Mouse (Mus musculus) spleen, postnatal 4 days (tissue): ENCODE data around the gene Tmem144.

Source experiments
- DNase-seq, 2 experiments: peaks; one replicate each; pipeline ENCODE4 v3.0.0; 2022; ENCODE audit warnings: low spot score in 2 of 2

Tmem144 gene

DNA sequence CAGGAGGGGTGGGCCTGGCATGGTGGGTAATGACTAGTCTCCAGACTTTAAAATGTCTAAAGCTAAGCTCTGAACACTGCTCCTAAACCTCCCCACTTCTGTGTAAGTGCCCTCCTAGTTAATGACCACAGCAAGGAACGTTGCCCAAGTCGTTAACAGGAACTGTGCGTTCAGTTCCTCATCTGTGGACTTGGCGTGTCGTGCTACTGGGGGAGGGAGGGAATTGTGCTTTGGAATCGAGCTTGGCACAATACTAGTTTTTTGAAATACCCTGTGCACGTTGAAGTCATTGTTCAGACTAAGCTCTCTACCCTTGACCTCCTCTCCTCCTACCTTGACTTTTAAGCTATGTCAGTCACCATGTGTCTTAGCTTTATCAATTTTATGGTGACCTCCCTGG lies 12.3 kb upstream of the Tmem144 start:
- DNase-seq, result no peak

DNA sequence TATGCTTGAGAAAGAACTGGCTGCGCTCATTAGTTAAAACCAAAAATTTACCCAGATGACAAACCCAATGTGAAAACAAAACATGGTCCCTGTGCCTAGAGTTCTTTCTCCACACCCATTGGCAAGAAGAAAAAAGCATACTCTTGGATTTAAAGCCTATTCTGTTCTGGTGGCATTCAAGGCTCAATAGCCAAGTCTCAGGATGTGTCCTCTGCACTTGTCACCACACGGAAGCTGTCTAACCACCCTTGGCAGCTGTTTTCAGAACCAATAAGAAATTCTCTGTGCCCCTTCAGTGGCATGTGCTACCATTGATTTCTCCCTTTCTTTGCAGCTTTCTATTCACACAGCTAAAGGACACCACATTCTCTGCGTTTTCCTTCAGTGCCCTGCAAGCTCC lies 5.6 kb upstream of the Tmem144 start:
- no peak for DNase-seq

DNA sequence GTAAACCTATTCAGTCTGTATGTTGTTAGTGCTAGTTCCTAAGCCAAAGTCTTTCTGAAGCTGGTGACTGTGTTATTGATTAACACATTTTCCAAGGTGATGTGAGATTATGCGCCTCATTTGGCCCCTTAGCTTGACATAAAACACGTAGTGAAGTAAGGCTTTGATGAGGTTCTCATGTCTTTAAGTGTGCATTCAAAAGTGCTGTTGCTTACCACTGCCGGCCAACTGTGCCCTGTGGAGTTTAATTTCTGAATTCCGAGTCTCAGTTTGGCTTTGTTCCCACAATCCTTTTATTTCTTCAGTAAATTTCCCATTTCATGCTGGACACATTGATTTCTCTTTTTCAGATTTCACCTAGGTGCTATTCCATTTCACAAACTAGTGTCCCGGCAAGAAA lies 5.2 kb upstream of the Tmem144 start:
- DNase-seq, result no peak

DNA sequence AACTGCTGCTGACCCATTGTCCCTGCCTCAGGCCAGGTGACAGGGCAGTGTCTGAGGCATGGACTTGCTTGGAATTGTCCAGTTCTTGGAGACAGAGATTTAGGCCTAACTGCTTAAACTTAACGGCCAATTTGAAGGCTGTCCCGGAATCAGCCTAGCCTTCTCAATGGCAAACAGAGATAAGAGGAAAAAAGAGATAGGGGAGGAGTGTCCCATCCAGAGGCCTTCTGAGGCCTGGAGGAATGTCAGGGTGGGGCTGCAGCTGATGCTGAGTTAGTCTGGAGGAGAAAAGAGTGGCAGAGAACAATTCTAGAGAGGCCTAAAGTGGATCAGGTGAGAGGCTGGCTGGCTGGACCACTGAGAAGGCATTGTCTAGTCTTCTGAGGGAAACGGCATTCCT lies 465 bp downstream of the Tmem144 start:
- no peak for DNase-seq

DNA sequence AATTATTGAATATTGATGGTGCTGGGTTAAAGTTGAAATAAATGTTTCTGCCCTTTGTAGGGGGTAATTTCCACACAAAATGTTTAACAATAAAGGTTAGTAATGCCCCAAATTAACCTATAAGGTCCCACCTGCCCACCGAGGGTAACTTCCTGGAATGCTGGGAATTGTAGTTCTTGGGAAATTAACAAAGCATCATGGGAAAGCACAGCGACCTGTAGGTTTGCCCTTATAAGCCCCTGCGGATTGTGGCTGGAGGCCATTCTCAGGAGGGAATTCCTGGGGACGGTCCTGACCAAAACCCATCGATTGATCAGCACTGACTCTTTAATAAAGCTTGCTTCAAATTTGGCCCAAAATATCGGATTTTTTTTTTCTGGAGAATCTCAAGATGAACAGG lies 1.9 kb downstream of the Tmem144 start:
- no peak for DNase-seq

DNA sequence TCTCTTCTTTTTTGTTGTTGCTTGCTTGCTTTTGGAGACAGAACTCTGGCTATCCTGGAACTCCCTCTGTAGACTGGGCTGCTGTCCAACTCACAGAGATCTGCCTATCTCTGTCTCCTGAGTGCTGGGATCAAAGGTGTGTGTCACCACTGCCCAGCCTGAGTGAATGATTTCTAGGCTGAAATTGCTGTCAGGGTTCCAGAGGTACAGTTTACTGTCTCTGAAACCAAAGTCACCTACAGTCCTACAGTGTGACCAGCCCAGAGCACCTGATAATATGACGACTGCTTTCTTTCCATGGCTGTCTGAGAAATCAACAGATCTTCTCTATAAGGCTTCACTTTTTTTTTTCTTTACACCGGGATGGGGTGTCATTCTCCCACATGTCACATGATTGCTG lies 3.0 kb downstream of the Tmem144 start:
- DNase-seq, result no peak

DNA sequence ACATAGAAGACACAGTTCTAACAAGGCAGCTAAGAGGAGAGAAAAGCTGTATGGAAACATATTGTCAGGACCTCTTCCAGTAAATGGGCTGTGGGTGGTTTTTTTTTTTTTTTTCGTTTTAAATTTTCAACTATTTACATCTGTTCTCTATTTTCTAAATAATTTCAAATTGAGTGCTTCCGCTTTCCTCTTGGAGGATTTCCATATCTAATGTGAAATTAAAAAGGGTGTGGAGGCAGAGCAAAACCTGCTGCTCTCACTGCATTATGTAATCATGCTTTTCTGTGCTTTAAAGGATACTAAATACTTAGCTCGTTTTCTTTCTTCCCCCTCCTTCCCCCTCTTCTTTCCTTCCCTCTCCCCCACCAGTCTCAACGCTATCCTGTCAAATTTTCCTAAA lies 3.7 kb downstream of the Tmem144 start:
- DNase-seq, result no peak

DNA sequence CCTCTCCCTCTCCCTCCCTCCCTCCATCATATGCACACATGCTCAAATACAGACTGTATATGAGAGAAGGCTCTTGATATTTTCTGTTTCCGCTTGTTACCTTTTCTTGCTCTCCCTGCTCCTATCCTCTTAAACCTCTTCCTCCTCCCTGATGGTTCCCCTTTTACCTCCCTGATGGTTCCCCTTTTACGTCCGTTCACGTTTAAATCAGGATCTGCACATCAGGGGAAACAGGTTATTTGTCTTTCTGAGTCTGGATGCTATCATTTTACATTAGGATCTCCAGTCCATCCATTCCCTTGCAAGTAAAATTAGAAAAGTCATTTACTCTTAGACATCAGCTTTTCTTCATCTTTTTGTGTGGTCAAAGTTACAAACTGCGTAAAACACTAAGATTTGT lies 5.9 kb downstream of the Tmem144 start:
- no peak for DNase-seq

DNA sequence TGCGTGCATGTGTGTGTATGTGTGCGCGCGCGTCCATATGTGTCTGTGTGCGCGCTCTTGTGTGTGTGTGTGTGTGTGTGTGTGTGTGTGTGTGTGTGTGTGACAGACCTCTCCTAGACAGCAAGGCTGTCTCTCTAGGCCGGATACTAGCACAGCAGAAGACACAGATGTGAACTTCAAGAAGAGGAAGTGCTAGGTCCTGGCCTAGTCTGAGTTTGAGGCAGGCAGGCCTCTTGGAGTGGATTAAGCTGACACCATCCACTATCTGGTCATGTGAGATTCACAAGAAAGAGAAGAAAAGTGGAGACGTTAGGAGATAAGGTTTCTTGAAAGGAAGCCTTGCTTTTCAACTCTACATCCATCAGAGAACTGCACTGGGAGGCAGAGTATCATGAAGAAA lies 8.6 kb downstream of the Tmem144 start:
- DNase-seq, result no peak

DNA sequence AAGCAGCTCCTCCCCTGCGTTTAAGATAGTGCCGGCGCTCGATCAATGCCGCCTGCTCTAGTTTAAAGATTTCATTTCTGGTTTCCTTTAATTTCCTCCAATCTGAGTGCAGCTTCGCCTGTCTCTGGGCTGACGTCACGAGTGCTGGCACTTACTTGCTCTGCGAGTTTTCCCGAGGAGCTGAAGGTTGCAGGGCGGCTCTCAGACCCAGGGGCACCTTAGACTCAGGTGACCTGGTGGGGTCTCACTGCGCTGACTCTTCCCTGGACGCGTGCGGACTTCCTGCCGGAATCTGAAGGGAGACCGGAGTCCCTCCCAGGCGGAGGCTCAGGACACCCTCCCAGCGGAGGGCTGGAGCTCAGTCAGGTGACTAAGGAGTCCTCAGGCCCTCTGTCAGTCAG lies 10.0 kb downstream of the Tmem144 start:
- peak; percentile 35 to 73 for DNase-seq

DNA sequence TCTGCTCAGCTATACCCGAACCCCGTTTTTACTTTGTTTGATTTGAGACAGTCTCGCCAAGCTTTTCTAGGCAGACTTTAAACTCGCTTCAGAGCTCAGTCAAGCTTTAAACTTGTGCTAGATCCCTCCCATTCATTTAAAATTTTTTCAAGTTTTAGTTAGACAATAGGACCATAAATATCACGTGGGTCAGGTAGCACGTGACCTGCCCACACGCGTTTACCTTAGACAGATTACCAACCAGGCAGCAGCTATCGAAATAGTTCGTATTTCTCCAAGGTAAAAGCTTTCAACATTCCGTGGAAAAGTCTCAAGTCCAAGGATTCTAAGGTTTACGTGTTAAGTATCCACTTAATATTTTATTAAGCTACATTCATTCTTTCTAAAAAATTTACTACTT lies 10.4 kb downstream of the Tmem144 start:
- peak in 1 of 2 experiments; percentile 40 for DNase-seq

DNA sequence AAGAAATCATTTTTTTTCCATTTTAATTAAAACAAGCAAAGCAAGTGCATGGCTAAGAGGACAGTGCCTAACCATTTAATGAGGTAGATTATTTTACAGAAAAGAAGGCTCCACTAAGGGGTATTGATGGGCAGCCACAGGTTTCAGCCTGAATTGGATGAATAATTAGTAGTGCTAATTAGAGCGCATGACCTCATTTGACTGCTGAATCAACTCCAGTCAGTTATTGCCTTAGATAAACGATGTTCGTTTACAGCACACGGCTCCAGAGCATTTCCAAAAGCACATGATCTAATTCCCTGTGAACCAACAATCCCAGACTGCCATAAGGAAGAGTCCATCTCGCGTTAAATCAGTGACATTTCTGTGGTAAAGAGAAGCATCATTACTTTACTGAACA lies 11.1 kb downstream of the Tmem144 start:
- no peak for DNase-seq

DNA sequence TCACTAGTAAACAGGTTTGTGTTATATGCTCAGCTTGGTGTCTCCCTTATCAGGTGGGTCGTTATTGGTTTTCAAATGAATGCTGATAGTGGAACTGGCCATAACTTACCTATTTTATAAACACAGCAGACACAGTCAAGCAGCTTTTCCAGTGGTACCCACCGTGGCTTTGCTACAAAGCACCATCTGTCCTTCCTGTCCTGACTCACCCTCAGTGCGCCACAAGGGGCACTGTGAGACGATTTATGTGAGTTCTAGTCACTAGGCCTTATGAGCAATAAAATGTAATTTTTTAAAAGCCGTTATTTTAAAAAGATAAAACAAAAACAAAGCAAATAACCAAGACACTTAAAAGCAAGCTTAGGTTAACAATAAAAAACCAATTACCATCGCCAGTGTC lies 13.8 kb downstream of the Tmem144 start:
- no peak for DNase-seq

DNA sequence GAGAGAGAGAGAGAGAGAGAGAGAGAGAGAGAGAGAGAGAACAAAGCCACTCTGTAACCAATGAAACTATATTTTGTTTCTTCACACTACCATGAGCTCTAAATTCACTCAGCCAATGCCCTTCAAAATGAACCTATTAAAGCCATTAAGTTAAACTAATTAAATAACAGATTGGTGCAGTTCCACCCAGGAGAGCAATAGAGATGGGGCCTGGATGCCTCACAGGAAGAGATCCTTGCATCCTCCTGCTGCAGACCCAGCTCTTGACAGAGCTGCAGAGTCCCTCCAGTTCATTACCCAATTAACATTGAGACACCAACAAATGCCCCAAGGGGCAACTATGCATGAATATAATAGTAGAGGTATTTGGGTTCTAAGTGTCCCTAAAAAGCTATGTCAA lies 23.3 kb downstream of the Tmem144 start:
- DNase-seq, result no peak

DNA sequence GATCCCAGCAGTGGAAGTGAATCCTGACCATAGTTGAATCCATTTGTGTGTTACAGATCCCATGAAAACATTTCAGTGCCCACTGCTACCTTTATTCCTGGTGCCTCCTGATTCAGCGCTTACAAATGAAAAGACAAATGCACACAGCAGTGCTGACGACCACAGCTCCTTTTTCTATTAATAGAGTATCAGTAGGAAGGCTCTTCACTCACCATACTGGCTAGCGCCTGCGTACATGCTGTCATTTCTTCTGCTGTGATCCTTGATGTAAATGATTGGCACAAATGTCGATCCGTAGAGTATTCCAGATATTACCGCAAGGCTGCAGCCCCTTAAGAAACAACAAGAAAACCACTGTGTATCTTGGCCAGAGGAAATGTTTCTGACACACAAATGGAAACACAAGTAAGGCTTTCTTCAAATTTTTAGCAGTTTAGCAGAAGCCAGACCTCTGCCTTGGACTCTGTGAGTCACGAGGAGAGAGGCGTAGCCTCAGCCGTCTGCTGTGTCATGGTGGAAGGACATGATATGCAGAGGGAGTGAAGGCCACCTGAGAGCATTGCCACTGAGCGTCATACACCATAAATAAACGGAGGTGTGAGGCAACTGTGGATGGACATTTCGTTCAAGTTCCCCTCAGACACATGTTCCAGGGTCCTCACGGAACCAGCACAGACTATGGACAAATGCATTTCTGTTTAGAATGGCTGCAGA lies 27.3 kb downstream of the Tmem144 start:
- DNase-seq, result no peak

DNA sequence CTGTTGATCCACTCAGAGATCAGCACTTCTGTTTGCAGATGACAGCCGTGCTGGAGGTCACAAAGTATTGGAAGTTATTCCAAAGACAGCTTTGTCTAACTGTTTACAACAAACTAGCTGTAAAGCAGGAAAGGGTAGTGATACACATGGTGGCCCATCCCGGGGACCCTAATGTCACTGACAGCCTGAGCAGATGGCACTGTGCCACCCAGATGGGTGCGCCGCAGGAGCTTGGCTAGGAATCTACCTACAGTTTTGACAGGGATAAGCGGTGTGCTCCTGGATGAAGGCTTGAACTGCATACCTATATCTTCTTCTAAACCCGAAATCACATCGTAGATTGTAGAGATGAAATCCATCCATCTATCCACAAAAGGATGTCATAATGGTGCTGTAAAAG lies 29.4 kb downstream of the Tmem144 start:
- DNase-seq, result no peak

DNA sequence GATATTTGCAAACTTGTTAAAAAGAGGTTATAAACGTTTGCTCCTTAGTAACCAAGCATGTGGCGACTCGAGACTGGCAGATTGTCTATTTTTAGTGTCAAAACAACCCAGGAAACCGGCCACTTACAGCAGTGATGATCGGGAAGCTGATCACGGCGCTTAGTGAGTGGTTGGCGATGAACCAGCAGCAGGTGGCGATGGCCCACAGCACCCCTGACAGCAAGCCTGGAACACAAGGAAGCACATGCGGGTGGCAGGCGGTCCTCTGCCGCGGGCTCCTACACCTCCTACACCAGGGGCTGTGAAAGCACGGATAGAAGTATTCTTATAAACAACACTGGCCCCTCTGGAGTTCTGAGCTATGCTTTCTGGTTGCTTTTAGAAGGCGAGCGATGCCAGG lies 31.4 kb downstream of the Tmem144 start:
- DNase-seq, result no peak

DNA sequence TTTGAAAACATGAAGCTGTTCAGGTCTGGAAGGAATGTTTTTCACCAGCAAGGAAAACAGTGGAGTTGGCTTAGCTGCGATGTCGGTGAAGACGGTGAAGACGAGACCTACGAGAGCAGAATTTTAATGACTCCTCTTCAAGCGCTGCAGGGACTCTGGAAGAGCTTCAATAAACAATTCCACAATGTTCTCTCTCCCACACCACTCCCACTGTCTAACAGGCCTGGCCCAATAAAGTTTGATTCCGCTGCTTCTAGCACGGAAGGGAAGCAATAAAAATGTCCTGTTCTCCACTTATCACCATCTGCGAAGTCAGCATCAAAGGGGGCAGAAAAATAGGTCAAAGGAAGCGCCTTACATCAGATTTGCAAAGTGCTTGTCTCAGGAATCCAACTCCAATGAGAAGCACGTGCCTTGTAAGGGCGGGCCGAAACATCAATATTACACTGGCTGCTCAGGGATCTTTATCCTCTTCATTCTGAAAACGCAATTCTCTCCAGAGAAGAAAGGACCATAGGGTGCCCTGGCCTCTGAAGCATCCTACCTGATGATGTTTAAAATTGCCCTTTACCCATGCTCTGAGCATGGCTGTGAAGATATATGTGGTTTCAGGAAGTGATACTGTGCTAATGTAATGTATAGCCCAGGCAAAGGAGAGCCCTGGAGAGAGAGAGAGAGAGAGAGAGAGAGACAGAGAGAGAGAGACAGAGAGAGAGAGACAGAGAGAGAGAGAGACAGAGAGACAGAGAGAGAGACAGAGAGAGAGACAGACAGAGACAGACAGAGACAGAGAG lies 34.2 kb downstream of the Tmem144 start:
- no peak for DNase-seq

DNA sequence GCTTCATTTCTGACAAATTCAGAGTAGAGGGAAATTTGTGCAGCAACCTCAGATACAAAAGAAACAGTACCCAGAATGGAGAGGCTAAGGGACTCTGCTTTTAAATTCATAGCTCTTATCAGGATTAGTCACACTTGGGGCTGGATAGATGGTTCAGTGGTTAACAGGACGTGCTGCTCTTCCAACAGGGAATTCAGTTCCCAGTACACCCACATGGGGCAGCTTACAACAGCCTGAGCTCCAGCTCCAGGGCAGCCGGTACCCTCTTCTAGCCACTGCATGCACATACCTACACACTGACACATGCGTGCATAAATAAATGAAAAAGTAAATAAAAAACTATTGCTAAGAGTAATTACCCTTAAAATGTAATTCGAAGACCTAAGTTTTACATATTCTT lies 36.3 kb downstream of the Tmem144 start:
- DNase-seq, result no peak

DNA sequence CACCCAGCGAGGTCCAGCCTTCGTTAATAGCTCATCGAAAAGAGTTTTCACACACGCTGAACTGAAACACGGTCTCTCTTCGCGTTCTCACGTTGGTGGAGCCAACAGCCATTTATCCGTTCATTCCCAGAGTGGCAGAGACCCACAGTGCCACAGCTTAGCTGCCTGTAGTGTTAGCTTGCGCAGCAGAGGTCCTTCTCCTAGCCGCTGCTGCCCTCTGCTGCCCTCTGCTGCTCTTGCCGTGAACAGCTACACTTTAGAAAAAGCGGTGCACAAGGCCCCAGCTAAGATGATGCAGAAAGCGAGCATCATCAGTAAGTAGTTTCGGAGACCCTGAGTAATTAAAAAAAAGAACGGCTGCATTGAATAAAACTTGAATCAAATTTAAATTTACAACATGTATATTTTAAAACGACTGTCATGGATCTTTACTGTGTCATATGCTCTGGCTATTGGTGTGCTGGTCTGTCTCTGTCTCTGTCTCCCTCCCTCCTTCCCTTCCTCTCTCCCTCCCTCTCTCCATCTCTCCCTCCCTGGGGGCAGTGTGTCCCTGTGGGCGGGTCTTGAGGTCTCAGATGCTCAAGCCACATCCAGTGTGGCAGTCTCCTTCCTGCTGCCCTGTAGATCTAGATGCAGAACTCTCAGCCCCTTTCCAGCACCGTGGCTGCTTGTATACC lies 38.6 kb downstream of the Tmem144 start:
- DNase-seq, result peak; percentile 63 to 86

DNA sequence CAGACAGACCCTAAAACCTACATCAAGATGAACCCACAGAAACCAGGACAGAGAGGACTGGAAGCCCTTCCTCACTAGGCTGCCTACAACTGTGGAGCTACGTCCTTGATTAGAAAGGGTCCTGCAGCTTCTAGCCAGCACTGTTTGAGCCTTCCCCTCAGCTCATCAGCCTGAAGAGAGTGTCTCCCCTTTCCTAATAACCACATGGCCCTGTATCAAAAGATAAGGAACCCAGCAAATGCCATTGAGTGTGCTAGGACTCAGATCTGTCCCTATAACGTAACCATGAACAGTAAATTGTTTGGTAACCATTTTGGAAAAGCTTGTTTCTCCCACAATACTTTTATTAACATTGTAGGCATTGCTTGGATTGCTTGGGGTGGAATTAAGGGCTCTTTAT lies 40.5 kb downstream of the Tmem144 start:
- no peak for DNase-seq

DNA sequence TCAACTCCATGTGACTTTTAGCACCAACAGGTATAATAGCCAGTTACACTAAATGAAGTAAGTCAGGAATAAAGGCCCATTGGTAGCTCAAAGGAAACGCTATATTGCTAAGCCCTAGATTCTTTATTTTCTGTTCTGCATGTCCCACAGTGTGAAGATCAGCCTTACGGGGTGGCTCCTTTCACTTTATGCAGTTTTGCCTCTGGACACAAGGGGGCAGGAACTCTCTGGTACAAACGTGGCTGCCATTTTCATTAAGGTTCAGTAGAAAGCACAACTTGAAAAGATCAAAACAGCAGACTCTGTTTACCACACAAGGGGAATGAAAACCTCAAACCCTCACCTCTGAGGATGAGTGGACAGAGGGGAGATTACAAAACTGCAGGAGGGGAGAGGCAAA lies 40.9 kb downstream of the Tmem144 start:
- DNase-seq, result peak; percentile 18 to 62

DNA sequence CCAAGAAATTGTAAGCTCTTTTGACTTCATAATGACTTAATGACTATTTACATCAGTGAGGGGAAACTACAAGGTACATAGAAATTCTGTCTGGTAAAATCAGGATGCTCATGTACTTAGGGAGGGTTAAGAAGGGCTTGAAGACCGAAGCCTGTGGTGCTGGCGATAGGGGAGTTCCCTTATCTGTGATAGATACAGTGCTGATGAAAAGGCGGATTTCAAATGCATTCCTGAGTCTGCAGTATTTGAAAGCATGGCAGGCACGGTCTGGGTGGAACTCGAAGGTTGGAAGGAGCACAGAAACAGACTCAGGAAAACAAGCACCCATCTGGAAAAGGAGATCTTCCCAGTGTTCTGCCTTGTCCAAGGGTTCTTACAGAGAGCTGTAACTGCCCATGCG lies 42.0 kb downstream of the Tmem144 start:
- no peak for DNase-seq
